Mouse (Mus musculus): ENCODE results near the gene Svop. TPM values are rescaled to one million over a fixed set of nuclear protein-coding genes. Genes with fewer than 3 reads are reported as not detected.

The Svop gene
- polyA plus RNA-seq, 1 experiment from 2014 or later: 3.3 TPM

DNA sequence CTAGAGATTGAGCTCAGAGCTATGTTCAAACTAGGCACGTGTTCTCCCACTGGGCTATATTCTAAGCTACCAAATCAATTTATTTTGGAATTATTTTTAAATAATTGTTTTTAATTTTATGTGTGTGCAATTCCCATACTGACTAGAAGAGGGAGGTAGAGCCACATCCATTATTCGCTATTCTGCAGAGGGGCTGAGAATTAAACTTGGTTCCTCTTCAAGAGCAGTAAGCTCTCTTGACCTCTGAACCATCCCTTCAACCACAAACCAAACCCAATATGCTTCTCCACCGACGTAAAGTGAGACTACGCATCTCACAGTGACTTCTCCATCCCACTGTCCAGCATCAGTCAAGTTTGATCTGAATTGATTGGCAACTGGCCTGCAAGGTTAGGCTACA, 44.2 kb downstream of the Svop start:
- no peak overlapping the region for H3K4me3 ChIP-seq (ENCODE audit: low read depth, low read length)
- H3K36me3 ChIP-seq (replicated peaks; ENCODE audit: control insufficient read depth, insufficient read depth, low read depth, low read length): no peaks in the 10 kb centered on the region
- no peaks in the 10 kb centered on the region for H3K27me3 ChIP-seq (ENCODE audit: control insufficient read depth, insufficient read depth, low read length)
- ATAC-seq (replicated peaks; ENCODE audit: insufficient number of reproducible peaks, low FRiP score, low TSS enrichment, low read depth): no peak
- H3K4me2 ChIP-seq (ENCODE audit: low read depth, low read length): no peak overlapping the region
- no peak overlapping the region for H3K27ac ChIP-seq (replicated peaks; ENCODE audit: low read depth, low read length)
- no peaks in the 10 kb centered on the region for H3K4me1 ChIP-seq (ENCODE audit: control insufficient read depth, insufficient read depth, low read length)
- WGBS: 76% methylated on average over 5 of the region's 5 CpGs
- no peaks in the 10 kb centered on the region for H3K9me3 ChIP-seq (replicated peaks; ENCODE audit: control insufficient read depth, low read length)
- no peak for DNase-seq (ENCODE audit: low spot score)
- no peak overlapping the region for H3K9ac ChIP-seq (replicated peaks; ENCODE audit: low read length)

DNA sequence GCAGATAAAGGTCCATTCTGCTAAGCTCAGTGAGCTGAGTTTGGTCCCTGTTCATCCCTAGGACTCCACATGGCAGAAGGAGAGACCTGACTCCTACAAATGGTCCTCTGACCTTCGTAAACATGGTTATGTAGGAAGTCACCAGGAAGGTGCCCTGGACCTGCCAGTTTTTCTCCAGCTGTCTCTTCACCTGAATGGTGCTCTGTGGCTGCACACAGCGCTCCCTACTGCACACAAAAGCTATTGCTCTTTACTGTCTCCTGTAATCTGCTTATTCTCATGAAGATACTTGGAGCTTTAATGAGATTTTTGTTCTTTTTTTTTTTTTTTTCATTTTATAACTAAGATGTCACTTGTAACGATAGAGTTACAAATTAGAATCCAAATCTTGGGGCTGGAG, 44.8 kb downstream of the Svop start:
- WGBS: 46% methylated on average over 3 of the region's 3 CpGs
- Histone ChIP-seq H3K4me1 (ENCODE audit: control insufficient read depth, insufficient read depth, low read length) (no peaks in the 10 kb centered on the region), H3K36me3 (replicated peaks; ENCODE audit: control insufficient read depth, insufficient read depth, low read depth, low read length) (no peaks in the 10 kb centered on the region), H3K27ac (replicated peaks; ENCODE audit: low read depth, low read length) (no peak overlapping the region), H3K27me3 (ENCODE audit: control insufficient read depth, insufficient read depth, low read length) (no peaks in the 10 kb centered on the region), H3K4me3 (ENCODE audit: low read depth, low read length) (no peak overlapping the region), H3K4me2 (ENCODE audit: low read depth, low read length) (no peak overlapping the region), H3K9me3 (replicated peaks; ENCODE audit: control insufficient read depth, low read length) (no peaks in the 10 kb centered on the region), H3K9ac (replicated peaks; ENCODE audit: low read length) (no peak overlapping the region)
- ATAC-seq (replicated peaks; ENCODE audit: insufficient number of reproducible peaks, low FRiP score, low TSS enrichment, low read depth): no peak
- no peak for DNase-seq (ENCODE audit: low spot score)

DNA sequence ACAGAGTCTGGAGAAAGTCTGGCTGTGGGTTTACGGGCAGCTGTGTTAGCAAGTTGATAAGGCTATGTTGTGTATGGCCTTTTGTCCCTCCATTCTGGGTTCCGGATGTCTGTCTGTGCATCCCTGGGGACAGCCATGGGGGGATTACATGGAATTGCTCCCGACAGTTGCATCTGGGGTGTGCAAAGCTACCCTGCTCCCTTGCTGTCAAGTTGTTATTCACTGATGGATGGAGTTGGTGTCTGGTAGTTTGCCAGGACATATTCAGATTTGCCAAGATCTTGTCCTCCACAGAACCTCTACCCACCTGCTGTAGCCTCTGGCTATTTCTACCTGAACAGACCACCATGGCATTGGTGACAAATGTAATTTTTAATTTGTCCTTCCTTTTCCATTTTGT, 45.2 kb downstream of the Svop start:
- Histone ChIP-seq H3K27me3 (ENCODE audit: control insufficient read depth, insufficient read depth, low read length) (no peaks in the 10 kb centered on the region), H3K4me2 (ENCODE audit: low read depth, low read length) (no peak overlapping the region), H3K4me1 (ENCODE audit: control insufficient read depth, insufficient read depth, low read length) (peaks cover 1% of the 10 kb centered on the region; the same call in 1 of the 2 replicates), H3K9me3 (replicated peaks; ENCODE audit: control insufficient read depth, low read length) (no peaks in the 10 kb centered on the region), H3K9ac (replicated peaks; ENCODE audit: low read length) (no peak overlapping the region), H3K4me3 (ENCODE audit: low read depth, low read length) (no peak overlapping the region), H3K27ac (replicated peaks; ENCODE audit: low read depth, low read length) (no peak overlapping the region), H3K36me3 (replicated peaks; ENCODE audit: control insufficient read depth, insufficient read depth, low read depth, low read length) (no peaks in the 10 kb centered on the region)
- 80% methylated on average over 3 of the region's 3 CpGs for WGBS
- no peak for ATAC-seq (replicated peaks; ENCODE audit: insufficient number of reproducible peaks, low FRiP score, low TSS enrichment, low read depth)
- no peak for DNase-seq (ENCODE audit: low spot score)

DNA sequence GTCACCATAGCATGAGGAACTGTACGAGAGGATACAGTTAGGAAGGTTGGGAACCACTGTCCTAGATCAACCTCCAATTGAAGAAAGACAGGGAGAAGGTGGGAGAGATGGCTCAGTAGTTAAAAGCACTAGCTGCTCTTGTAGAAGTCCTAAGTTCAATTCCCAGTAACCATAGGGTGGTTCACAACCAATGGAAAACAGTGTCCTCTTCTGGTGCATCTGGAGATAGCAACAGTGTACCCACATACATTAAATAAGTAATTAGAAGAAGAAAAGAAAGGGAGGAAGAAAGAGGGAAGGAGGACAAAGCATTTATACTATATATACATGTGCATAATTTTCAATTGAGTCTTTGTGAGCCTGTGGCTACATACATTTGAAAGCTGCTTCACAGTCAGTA, 46.2 kb downstream of the Svop start:
- Histone ChIP-seq H3K4me2 (ENCODE audit: low read depth, low read length) (no peak overlapping the region), H3K9me3 (replicated peaks; ENCODE audit: control insufficient read depth, low read length) (no peaks in the 10 kb centered on the region), H3K4me1 (ENCODE audit: control insufficient read depth, insufficient read depth, low read length) (peaks cover 3% of the 10 kb centered on the region; the same call in 1 of the 2 replicates), H3K36me3 (replicated peaks; ENCODE audit: control insufficient read depth, insufficient read depth, low read depth, low read length) (no peaks in the 10 kb centered on the region), H3K4me3 (ENCODE audit: low read depth, low read length) (no peak overlapping the region), H3K9ac (replicated peaks; ENCODE audit: low read length) (no peak overlapping the region), H3K27ac (replicated peaks; ENCODE audit: low read depth, low read length) (no peak overlapping the region), H3K27me3 (ENCODE audit: control insufficient read depth, insufficient read depth, low read length) (no peaks in the 10 kb centered on the region)
- ATAC-seq (replicated peaks; ENCODE audit: insufficient number of reproducible peaks, low FRiP score, low TSS enrichment, low read depth) (no peak), DNase-seq (ENCODE audit: low spot score) (peak; percentile 41)
- 79% methylated on average over 1 of the region's 1 CpGs for WGBS

DNA sequence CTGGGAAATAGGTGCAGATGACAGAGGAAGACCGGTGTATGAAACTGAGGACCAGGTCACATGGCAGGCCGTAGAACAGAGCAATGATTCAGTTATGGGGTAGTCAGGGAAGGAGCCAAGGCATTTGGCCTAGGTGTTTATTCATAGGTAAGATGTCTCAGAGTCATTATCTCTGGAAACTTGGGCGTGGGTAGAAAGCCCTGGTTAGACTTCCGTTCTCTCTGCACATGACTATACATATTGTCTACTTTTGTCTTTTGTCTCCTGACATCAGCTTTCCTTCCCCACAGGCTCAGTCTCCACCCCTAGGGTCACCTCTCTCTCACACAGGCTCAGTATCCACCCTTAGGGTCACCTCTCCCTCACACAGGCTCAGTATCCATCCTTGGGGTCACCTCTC, 47.6 kb downstream of the Svop start:
- H3K9me3 ChIP-seq (replicated peaks; ENCODE audit: control insufficient read depth, low read length): no peaks in the 10 kb centered on the region
- H3K4me1 ChIP-seq (ENCODE audit: control insufficient read depth, insufficient read depth, low read length): peaks cover 3% of the 10 kb centered on the region; the same call in 1 of the 2 replicates
- no peaks in the 10 kb centered on the region for H3K27me3 ChIP-seq (ENCODE audit: control insufficient read depth, insufficient read depth, low read length)
- DNase-seq (ENCODE audit: low spot score) (no peak), ATAC-seq (replicated peaks; ENCODE audit: insufficient number of reproducible peaks, low FRiP score, low TSS enrichment, low read depth) (no peak)
- H3K4me2 ChIP-seq (ENCODE audit: low read depth, low read length): no peak overlapping the region
- H3K27ac ChIP-seq (replicated peaks; ENCODE audit: low read depth, low read length): no peak overlapping the region
- no peak overlapping the region for H3K9ac ChIP-seq (replicated peaks; ENCODE audit: low read length)
- WGBS: 87% methylated on average over 4 of the region's 4 CpGs
- H3K36me3 ChIP-seq (replicated peaks; ENCODE audit: control insufficient read depth, insufficient read depth, low read depth, low read length): no peaks in the 10 kb centered on the region
- no peak overlapping the region for H3K4me3 ChIP-seq (ENCODE audit: low read depth, low read length)

DNA sequence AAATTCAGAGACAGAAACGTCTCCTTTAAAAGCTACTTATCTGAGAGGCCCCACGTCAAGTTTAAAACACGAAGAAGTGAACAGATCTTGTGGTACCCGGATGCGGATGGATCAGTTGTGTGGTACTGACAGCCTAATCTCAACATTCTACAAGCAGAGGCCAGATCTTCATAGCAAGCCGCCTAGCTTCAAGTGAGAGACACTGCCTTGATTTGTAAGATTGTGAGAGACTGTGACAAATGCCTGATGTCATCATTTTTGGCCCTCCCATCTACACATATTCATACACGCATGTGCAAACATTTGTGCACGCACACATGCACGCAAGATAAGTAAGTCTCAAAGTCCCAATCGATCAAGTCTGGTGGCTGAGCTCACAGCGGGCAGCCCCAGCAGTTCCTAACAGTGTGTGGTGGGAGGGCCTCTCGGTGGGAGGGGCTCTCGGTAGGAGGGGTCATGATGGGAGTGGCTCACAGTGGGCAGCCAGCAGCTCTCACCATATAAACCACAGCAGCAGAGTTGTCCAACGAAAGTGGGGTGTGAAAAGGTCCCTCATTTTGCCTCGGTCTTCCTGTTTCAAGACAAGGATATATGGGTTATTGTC, 49.9 kb downstream of the Svop start:
- Histone ChIP-seq H3K4me3 (ENCODE audit: low read depth, low read length) (no peak overlapping the region), H3K27me3 (ENCODE audit: control insufficient read depth, insufficient read depth, low read length) (no peaks in the 10 kb centered on the region), H3K27ac (replicated peaks; ENCODE audit: low read depth, low read length) (no peak overlapping the region), H3K4me2 (ENCODE audit: low read depth, low read length) (no peak overlapping the region), H3K9ac (replicated peaks; ENCODE audit: low read length) (no peak overlapping the region), H3K9me3 (replicated peaks; ENCODE audit: control insufficient read depth, low read length) (no peaks in the 10 kb centered on the region), H3K4me1 (ENCODE audit: control insufficient read depth, insufficient read depth, low read length) (peaks cover 3% of the 10 kb centered on the region; the same call in 1 of the 2 replicates), H3K36me3 (replicated peaks; ENCODE audit: control insufficient read depth, insufficient read depth, low read depth, low read length) (no peaks in the 10 kb centered on the region)
- 23% methylated on average over 15 of the region's 15 CpGs for WGBS
- 0 out of 2 replicates have a peak, but pooled peaks have one; percentile 39 for ATAC-seq (replicated peaks; ENCODE audit: insufficient number of reproducible peaks, low FRiP score, low TSS enrichment, low read depth)
- peak; percentile 40 for DNase-seq (ENCODE audit: low spot score)

DNA sequence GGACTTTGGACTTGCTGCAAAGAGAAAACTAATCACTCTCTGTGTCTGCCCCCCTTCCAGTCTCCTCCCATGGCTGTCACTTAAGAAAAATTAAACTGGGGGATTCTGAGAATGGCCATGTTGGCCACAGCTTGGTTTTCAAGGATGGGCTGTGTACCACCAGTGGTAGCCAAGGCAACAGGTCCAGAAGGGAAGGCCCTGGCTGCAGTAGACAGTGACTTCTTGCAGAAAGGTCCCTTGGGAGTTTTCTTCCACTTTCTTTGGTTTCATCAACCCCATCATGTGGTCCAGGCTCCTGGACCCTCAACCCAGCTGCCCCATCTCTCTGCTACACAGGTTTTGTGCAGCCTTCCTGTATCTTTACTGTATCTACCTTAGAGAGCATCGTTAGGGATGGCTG, 50.5 kb downstream of the Svop start:
- no peaks in the 10 kb centered on the region for H3K27me3 ChIP-seq (ENCODE audit: control insufficient read depth, insufficient read depth, low read length)
- WGBS: 74% methylated on average over 1 of the region's 1 CpGs
- peaks cover 3% of the 10 kb centered on the region; the same call in 1 of the 2 replicates for H3K4me1 ChIP-seq (ENCODE audit: control insufficient read depth, insufficient read depth, low read length)
- H3K27ac ChIP-seq (replicated peaks; ENCODE audit: low read depth, low read length): no peak overlapping the region
- no peaks in the 10 kb centered on the region for H3K36me3 ChIP-seq (replicated peaks; ENCODE audit: control insufficient read depth, insufficient read depth, low read depth, low read length)
- no peak overlapping the region for H3K9ac ChIP-seq (replicated peaks; ENCODE audit: low read length)
- no peaks in the 10 kb centered on the region for H3K9me3 ChIP-seq (replicated peaks; ENCODE audit: control insufficient read depth, low read length)
- no peak for ATAC-seq (replicated peaks; ENCODE audit: insufficient number of reproducible peaks, low FRiP score, low TSS enrichment, low read depth)
- no peak for DNase-seq (ENCODE audit: low spot score)
- no peak overlapping the region for H3K4me2 ChIP-seq (ENCODE audit: low read depth, low read length)
- H3K4me3 ChIP-seq (ENCODE audit: low read depth, low read length): no peak overlapping the region

DNA sequence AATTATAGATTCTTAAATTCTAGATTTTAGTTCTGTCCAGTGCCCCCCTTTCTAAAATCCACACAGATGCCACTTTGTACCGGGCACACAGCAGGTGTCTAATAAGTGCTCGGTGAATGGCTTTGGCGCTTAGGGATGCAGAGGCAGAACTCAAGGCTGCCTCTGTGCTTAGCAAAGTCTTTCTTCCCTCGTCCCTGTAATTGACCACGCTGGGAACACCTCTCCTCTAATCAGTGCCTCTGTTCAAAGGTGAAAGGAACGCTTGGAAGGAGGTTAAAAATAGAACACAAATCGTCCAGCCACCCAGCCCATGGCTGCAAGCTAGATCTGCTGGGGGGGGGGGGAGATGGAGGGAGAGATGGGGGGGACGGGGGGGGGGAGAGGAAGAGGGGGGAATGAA, 50.9 kb downstream of the Svop start:
- no peak for DNase-seq (ENCODE audit: low spot score)
- H3K36me3 ChIP-seq (replicated peaks; ENCODE audit: control insufficient read depth, insufficient read depth, low read depth, low read length): no peaks in the 10 kb centered on the region
- no peaks in the 10 kb centered on the region for H3K27me3 ChIP-seq (ENCODE audit: control insufficient read depth, insufficient read depth, low read length)
- no peak overlapping the region for H3K27ac ChIP-seq (replicated peaks; ENCODE audit: low read depth, low read length)
- H3K9ac ChIP-seq (replicated peaks; ENCODE audit: low read length): no peak overlapping the region
- ATAC-seq (replicated peaks; ENCODE audit: insufficient number of reproducible peaks, low FRiP score, low TSS enrichment, low read depth): no peak
- 30% methylated on average over 8 of the region's 8 CpGs for WGBS
- peaks cover 3% of the 10 kb centered on the region; the same call in 1 of the 2 replicates for H3K4me1 ChIP-seq (ENCODE audit: control insufficient read depth, insufficient read depth, low read length)
- no peak overlapping the region for H3K4me2 ChIP-seq (ENCODE audit: low read depth, low read length)
- no peaks in the 10 kb centered on the region for H3K9me3 ChIP-seq (replicated peaks; ENCODE audit: control insufficient read depth, low read length)
- H3K4me3 ChIP-seq (ENCODE audit: low read depth, low read length): no peak overlapping the region
